Mouse (Mus musculus) urinary bladder, postnatal 10 days (tissue): ENCODE measurements around the gene Kbtbd2.
A peak's percentile ranks its signal among the peaks of the same experiment; 100 is the strongest.

Source experiments
- DNase-seq: peaks from one replicate; pipeline ENCODE4 v3.0.0; 2022; ENCODE audit warnings: low spot score

Gene Kbtbd2

DNA sequence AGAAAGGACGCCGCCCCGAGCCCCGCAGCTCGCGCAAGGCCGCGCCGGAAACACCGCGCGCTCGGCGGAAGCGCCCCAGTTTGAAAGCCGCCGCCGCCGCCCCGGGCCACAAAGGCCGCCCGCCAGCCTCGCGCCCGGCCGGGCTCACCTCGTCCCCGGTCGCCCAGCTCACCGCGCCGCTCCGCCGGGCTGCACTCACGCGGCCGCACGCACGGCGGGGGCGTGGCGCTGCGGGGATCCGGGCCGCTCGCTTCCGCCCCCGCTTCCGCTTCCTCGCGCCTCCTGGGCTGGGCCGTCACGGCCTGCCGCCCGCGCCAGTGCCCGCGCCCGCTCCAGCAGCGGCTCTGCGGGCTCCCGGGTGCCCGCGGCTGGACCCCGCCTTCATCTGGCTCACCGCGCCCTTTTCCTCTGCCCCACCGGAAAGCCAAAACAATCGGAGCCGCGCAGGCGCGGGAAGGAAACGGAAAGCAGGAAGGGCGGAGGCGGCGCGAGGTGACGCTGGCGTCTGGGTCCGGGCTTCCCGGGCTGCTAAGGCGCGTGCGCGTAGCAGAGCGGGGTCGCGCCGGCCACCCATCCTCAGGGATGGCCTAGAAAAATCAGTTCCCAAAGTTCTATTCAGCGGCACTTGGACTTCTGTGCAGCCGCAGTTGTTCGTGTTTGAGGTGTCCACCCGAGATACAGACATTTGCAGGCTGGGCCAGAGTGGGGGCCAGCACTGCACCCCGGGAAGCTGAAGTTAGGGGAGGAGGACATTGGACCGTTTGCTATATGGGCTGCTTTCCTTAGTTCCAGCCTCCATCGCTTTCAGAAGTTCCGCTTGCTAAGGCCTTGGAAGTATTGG lies at the start of gene Kbtbd2:
Kbtbd2 (minus strand) TSS at position 503 of the 841 bp plus-strand sequence.
- DNase-seq: peak; percentile 71

DNA sequence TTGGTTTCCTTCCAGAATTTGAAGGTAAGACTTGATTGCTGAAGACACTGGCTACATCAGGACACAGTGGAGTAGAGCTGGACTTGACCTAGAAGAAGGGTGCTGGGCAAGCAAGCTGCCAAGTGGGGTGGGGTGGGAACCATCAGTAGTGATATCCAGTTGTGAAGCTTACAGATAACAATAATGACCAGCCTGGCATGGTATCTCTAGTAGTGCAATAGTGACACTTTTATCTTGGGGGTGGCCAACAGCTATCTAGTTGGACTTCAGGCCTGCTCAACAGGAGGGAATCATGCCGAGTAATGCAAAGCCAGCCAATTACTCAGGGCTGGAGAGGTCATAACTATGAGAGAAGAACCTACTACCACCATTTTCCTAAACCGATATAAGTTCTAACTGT lies 46.8 kb upstream of the Kbtbd2 start:
- DNase-seq: no peak

DNA sequence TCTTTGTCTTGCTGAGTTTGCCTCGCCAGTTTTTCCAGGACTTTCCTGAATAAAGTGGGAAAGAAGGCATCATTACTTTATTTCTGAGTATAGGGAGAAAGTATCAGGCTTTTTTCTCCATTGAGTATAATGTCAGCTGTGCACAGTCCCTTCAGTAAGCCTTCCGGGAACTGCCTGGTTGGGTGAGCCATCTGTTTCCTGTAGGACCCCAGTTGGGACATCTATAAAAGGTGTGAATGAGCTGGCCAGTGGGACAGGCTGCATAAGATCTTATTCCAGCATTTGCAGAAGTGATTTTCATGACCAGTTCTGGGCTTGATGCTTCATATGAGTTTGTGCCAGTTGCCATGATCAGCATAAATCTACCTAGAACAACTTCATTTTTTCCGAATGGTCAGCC lies 45.6 kb upstream of the Kbtbd2 start:
- DNase-seq: no peak

DNA sequence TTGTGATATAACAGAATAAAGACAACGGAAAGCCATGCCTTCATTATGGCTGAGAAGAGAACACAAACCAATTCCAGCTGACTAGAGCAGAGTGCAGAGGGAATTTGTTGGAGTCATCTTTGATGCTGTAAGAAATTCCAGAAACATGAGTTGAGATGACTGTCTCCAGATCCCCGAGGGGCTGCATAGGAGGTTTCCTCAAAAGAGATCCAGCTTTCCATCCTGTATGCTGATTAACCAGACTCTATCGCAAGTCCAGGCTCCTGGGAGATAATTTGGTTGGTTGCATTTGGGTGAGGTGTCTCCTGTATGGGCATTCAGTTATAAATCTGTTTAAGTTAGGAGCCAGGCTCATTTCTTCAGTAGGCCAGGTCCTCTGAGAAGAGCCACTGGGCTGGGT lies 40.0 kb upstream of the Kbtbd2 start:
- no peak for DNase-seq

DNA sequence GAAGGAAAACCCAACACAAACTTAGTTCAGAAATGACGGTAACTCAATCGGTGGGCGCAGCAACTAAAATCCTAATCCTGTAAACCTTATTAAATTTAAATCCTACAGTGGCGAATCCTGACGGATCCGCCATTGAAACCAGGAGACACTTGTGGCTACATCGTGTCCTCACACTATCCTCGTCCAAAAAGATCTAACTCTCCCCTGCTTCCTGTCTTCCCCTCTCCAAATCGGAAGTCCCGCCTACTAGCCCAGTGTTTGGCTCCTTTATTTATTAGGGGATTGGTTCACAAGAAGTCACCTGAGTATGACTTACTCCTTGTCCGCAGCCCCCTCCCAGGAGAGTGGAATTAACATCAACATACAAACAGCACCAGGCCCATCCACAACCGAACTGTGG lies 39.6 kb upstream of the Kbtbd2 start:
- DNase-seq: no peak

DNA sequence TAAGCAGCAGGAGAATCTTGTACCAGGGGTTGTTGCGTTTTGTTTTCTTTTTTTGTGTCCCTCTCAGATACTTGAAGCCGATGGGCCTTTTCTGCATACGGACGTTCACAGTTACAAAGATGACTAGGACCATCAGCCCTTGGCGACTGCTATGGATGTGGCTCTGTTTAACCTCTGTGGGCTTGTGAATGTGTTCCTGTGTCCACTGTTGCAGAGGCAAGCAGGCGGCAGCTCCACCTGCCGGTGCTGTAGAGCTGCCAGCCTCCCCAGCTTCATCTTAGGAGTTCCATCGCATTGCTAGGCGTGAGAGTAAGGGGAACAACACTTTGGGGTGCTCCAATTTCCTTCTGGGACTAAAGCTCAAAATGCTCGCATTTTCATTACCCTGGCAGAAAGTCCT lies 37.9 kb upstream of the Kbtbd2 start:
- DNase-seq: no peak

DNA sequence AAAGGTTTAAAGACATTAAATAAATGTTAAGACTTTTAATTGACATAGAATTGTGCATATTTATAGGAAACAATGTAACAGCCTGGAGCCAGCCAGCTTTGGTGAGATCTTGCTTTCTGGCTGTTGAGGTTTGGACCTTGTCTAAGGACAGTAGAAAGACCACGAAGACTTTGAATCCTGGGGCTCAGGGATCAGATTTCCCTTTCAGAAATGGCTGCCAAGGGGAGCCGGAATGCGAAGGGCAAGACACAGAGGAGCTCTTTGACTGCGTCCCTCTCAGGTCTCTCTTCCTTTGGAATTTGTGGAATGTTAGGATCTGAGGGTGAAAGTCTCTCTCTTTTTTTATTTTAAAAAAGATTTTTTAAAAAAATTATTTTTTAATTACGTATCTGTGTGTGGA lies 37.2 kb upstream of the Kbtbd2 start:
- DNase-seq: no peak

DNA sequence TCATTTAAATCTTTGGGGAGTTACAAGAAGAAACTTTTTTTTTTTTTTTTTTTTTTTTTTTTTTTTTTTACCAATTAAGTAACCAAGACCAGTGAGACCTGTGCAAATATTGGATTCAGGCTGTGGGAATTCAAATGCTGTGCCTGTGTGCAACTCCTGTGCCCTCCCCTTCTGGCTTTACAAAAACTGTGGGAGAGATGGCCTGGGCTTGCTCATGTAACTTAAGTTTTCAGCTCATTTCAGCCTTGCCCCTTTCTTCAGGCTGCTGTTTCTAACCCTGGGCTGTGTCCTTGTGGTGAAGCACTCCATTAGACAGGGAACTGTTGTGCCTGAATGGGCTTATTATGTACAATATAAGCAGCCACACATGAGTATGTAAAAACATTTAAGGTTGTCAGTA lies 35.2 kb upstream of the Kbtbd2 start:
- no peak for DNase-seq

DNA sequence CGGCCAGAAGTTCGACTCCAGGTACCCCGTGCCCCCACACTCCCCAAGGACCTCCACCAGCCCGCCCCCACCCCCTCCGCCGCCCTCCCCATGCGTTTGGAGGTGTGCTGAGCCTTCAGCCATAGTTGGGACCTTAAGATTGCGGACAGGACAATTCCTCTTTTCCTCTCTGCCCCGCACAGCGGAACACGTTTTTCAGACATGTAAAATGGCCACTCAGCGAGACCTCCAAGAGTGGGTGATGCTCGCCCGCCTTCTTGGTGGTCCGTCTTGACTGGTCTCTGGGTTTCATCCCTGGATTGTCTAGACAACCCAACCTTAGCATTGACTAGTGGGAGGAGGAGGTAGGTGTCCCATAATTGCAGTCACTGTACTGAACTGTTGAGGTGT lies 34.8 kb upstream of the Kbtbd2 start:
- DNase-seq: no peak

DNA sequence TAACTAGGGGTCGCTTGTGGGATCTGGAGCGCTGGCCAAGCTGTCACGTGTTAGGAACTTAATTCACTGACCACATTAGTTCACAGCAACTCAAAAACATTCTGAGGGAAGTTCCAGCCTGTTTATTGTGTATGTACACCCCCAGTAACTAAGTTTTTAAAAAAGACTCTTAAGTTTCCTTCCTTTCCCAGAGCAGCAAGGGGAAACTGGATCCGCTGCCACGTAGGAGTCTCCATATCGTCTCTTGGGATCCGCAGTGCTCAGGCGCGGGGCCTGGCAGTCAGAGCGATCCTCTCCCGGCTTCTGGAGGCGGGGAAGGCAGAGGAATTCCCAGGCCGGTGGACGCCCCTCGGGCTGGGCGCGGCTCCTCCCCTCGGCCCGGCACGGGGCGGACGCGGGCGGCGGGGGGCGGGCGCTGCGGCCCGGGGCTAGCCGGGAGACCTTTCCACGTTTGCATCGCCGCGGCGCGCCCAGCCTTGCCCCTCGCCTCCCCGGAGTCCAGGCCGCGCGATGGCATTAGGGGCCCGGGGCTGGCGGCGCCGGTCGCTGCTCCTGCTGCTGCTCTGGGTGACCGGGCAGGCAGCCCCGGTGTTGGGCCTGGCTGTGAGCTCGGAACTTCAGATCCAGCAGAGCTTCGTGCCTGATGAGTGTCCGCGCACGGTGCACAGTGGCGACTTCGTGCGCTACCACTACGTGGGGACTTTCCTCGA lies 34.2 kb upstream of the Kbtbd2 start, which contains the start of gene Fkbp9:
Fkbp9 (plus strand) TSS at position 363 of the 710 bp plus-strand sequence.
- DNase-seq: peak; percentile 33

DNA sequence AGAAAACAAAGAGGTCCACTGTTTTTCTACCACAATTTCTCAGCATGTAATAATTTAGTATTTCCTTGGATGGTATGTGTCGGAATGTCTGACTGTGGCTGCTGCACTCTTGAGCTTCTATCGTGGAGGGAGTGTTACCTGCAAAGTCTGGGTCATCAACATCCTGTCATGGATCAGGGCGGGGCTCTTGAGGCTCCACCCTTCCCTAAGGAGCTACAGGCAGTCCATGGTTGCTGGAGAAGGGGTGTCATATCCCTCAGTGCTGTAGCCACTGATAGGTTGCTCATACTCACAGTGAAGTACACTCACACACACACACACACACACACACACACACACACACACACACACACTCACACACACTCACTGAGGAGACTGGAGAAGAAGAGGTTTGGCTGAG lies 28.0 kb upstream of the Kbtbd2 start:
- DNase-seq: no peak

DNA sequence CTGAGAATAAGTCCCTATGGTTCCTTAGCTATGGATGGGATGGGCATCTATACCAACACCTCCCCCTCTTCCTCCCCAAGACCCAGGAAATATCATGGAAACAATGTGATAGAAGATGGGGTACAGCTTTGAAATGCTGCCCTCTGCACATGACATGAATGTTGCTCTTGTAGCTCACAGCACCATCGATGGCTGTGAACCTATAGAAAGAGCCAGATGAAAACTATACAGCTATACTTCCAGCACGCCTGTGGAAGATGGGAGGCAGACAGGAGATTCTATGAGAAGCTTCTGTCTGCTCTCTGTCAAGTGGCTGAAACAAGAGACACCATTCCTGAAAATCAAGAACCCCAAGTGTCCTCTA lies 21.5 kb upstream of the Kbtbd2 start:
- DNase-seq: no peak

DNA sequence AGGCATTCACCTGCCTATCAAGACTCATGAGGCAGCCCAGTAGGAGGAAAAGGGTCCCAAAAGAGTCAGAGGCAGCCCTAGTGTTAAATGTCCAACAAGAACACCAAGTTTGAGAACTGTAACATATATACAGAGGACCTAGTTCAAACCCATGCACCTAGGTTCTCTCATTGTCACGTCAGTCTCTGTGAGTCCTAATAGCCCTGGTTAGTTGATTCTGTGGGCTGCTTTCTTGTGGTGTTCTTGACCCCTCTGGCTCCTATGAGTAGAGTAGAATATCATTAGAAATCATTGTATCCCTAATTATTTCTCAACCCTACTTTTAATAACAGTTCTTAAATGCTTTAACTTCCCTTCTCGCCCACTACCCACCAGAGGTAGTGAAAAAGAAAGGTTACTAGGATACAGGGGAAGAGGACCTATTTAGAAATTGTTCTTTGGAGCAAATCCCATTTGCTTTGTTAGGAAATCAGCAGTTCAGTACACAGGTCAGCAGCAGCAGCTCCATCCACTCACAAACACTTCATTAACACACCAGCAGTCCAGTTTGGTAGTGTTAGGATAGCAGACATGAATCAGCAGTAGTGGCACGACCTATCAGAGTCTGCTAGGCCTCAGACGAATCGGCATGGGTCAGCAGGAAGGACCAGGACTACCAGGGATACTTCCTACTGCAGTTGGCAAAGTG lies 21.0 kb upstream of the Kbtbd2 start:
- no peak for DNase-seq

DNA sequence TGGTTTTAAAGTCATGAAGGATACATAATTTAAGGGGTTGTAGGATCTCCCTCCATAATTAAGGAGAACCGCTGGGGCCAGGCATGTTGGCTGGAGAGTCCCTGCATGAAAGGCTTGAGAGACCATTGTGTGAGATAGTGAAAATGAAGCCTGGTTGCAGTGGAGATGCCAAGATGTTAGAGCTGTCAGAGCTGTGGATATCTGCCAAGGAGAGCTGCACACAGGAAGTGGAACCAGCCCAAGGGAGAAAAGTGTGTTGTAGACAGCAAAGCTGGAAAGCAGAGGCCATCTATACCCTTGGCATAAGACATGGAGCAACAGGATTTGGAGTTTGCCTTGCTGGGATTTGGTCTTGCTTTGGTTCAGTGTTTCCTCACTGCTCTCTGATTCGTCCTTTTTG lies 15.7 kb upstream of the Kbtbd2 start:
- no peak for DNase-seq

DNA sequence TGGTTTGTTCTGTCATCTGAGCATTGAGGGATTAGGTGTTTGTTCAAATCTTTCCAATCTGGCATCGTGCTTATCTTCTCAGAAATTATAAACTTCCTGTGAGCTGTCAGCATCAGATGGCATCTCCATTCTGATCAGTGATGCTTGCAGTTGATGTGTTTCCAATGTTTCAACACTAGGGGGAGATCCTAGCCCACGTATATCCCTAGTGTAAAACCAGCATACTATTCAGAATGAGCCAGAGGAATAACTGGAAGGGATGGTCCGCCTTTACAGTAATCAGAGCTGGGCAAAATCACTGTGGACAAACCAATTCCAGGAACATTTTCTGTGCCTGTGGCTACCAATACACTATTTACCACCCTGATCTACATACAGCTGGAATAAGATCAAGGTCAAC lies 11.0 kb upstream of the Kbtbd2 start:
- no peak for DNase-seq

DNA sequence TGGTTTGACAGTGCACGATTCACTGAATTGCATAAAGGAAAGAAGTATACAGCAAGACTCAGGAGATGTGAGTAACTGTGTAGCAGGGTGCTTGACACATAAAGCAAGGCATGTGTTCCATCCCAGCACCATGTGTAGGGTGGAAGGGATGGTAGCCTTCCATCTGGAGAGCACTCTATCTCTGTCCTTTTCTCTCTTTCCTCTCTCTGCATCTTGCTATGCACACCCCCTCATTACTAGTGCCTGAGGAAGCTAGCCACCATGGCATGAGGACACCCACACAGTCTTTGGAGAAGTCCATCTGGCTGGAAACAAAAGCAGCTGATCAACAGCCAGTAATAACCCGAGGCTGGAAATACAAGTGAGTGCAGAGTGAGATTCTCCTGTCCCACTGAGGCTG lies 8.6 kb upstream of the Kbtbd2 start:
- no peak for DNase-seq

DNA sequence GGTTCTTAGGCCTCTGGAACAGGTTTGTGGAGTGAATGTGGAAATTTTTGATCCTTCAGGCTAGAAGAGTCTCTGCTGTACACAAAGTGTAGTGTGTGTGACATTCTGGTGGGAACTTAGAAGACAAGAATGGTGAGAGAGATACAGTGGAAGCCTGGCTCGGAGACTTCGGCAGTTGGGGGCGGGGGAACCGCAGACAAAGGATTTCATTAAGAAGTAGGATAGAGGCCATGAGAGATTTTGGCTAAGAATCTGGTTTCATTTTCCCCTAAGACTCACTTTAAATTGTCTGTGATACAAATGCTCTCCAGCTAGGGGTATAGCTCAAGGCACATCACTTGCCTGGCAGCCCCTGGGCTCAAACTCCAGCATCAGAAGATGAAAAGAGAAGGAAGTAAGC lies 7.4 kb upstream of the Kbtbd2 start:
- no peak for DNase-seq

DNA sequence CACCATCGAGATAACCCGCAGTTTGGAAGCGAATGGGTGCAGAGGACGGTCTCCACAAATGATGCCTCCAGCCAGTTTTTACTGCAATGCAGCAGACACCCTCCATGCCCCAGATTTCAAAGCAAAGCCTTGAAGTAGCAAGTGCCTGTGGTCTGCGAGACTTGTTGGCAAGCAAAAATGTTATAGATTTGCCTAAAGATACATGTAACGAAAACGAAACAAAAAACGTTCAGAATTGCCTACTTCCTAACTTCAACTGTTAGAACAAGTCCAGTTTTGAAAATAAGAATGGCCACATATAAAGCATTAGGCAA lies 496 bp upstream of the Kbtbd2 start:
- no peak for DNase-seq

DNA sequence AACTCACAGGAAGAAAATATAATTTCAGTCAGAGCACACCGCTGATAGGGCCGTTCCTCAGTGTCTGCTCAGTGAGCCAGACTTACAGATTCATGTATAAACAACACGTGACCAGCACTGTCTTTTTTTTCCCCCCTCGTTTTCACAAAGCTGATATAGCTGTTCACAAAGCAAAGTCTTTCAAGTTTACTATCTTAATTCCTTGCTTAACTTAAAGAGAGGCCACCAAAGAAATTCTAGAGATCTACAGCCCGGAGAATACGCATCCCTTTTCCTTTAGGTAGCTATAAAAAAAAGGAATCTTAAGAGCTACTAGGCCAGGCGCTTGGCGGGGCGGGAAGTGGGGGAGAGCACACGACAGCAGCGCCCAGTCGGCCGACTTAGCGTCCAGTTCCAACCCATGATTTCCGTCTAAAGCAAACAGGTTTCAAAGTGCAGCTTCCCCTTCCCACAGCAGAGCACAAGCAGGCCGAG lies 908 bp downstream of the Kbtbd2 start:
- DNase-seq: no peak

DNA sequence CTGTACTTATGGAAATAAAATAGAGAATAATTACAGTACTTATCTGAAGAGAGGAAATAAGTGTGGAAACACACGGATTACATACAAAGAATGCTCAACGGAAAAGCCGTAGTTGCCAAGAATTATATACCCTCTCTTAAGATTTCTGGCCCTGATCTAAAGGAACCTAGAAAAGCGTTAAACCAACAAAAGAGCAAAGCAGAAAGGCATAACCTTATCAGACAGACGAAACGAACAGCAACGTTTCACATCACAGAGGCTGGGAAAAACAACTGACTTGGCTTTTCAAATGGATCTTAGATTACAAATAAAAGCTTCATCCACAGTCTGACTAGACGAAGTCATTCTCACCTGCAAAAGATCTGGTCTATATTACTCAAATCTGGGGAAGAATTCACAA lies 1.4 kb downstream of the Kbtbd2 start:
- DNase-seq: no peak

DNA sequence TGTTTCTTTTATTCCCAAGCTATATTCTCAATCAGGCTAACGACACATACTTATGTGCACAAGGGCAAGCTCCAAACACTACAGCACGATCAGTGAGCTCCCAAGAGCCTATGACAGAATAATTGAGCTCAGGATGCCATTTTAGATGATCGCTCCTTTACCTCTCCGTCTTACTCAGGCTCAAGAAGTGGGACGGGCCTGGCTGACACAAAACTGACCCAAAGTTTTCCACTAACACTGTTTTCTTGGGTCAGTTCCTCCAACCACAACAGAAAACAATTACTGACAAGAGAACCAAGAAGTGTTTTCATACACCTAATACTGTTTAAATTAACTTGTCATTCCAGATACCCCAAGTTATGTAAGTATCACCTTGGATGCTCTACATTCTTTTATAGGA lies 2.8 kb downstream of the Kbtbd2 start:
- DNase-seq: no peak

DNA sequence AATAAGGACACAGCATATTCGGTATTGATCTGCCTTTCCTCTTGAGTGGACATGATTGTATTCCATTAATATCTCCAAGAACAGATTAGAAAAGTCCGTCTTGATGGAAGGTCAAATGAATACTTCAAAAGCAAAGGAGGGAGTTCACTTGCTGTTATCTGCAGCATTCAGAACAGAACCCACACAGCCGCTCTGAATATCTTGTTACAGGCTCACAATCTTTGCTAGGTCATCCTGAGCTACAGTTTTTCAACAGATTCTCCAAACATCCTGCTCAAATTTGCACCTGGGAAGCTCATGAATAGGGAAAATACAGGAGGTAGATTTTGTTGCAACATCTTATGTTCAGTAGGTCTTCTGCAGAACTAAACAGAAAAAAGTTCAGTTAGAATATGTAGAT lies 8.3 kb downstream of the Kbtbd2 start:
- DNase-seq: no peak

DNA sequence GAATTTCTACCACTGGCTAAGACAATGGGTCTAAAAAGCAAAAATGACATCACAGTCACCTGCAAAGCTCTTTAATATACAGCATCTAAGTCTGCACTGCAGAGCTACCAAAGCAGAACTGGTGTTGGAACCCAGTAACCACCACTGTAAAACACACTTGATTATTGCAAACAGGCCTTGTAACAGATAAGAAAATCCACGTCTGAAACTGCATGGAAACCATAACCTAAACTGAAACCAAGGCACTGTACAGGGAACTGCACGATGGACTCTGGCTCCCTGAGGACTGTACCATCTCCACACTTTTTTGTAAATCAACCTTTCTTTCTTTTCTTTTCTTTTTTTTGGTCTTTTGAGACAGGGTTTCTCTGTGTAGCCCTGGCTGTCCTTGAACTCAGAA lies 9.9 kb downstream of the Kbtbd2 start:
- DNase-seq: no peak
